Mouse (Mus musculus) G1E (cell line): Measurements from ENCODE around the gene Igfbpl1. TPM values are rescaled to one million over a fixed set of nuclear protein-coding genes. Genes with fewer than 3 reads are reported as not detected.

Experiments used
- ATAC-seq: 2 replicates; pipeline ENCODE4 v1.8.0; 2016; ENCODE audit warnings: mild to moderate bottlenecking; ENCODE audit not compliant: insufficient number of reproducible peaks, poor library complexity, low FRiP score, severe bottlenecking; ENCODE audit errors: extremely low read depth
- DNase-seq: peaks from one replicate; pipeline ENCODE4 v3.0.0; 2012; ENCODE audit warnings: low spot score
- H3K27me3 ChIP-seq: 2 replicates; pipeline ENCODE4 v1.6.1; 2012; ENCODE audit warnings: mild to moderate bottlenecking, low read length, inconsistent platforms; ENCODE audit not compliant: insufficient read depth
- H3K36me3 ChIP-seq: replicated peaks from 2 replicates; pipeline ENCODE3; 2012; ENCODE audit warnings: mild to moderate bottlenecking, inconsistent platforms
- H3K4me1 ChIP-seq: 2 replicates; pipeline ENCODE4 v1.6.1; 2012; ENCODE audit warnings: low read depth, low read length, inconsistent platforms, mixed read lengths; ENCODE audit not compliant: insufficient read depth
- H3K4me3 ChIP-seq: 2 replicates; pipeline ENCODE4 v1.5.1; 2012; ENCODE audit warnings: low read depth, mild to moderate bottlenecking, inconsistent platforms, low read length, moderate library complexity, mixed read lengths
- H3K9me3 ChIP-seq: replicated peaks from 2 replicates; pipeline ENCODE4 v1.6.1; 2012; ENCODE audit warnings: inconsistent platforms
- CTCF ChIP-seq: IDR thresholded peaks from 2 replicates; pipeline ENCODE4 v1.5.1; 2012; ENCODE audit warnings: low read depth, low read length, inconsistent platforms, mixed read lengths
- GATA1 ChIP-seq: IDR thresholded peaks from 2 replicates; pipeline ENCODE4 v1.6.1; 2012; ENCODE audit warnings: borderline replicate concordance, low read length, inconsistent platforms, mixed read lengths
- GATA2 ChIP-seq: IDR thresholded peaks from 2 replicates; pipeline ENCODE4 v1.6.1; 2012; ENCODE audit warnings: low read depth, low read length, inconsistent platforms, borderline replicate concordance
- POLR2AphosphoS5 ChIP-seq: IDR thresholded peaks from 2 replicates; pipeline ENCODE4 v1.6.1; 2012; ENCODE audit warnings: low read depth, low read length, inconsistent platforms; ENCODE audit not compliant: insufficient replicate concordance
- TAL1 ChIP-seq: conservative IDR thresholded peaks from 2 replicates; pipeline ENCODE4 v1.6.1; 2012; ENCODE audit warnings: low read depth, low read length, inconsistent platforms, mixed read lengths
- polyA plus RNA-seq: library from polyadenylated mRNA; stranded (reverse); fragments of >175 nt; gene quantifications from 2 replicates; pipeline ENCODE4 v1.2.3, GENCODE M21; 2012
- total RNA-seq, 2 experiments: library from RNA; stranded (forward) in 1 of 2; stranded (reverse) in 1 of 2; fragments of 200-1000 nt in 1 of 2; fragments of >200 nt in 1 of 2; fragmentation: Nextera tagmentation in 1 of 2; gene quantifications; 2 replicates each; pipeline ENCODE4 v1.2.3; 2014 to 2017

Igfbpl1 gene
- total RNA-seq (2014; fragmentation: Nextera tagmentation): not detected in 2 replicates
- 0.11 TPM in 1 of 2 replicates, not detected in the other for total RNA-seq (2017)
- polyA plus RNA-seq: not detected in 2 replicates

- Histone ChIP-seq H3K36me3 (no peaks in the 10 kb centered on the region), H3K9me3 (no peaks in the 10 kb centered on the region), H3K27me3 (peaks cover 11% of the 10 kb centered on the region), H3K4me1 (no peaks in the 10 kb centered on the region), H3K4me3 (no peak within 1 kb of the TSS)
- DNase-seq (no peak), ATAC-seq (no peak)
- no peak for TF ChIP-seq CTCF
- TF ChIP-seq GATA2: no peak
- no peak for TF ChIP-seq GATA1
- TF ChIP-seq TAL1: no peak
- TF ChIP-seq POLR2AphosphoS5: no peak
Measured at GRCm38 (mm10) chr4:45826275-45827040, at the start of gene Igfbpl1. Gene Igfbpl1, minus strand, starts transcription at chr4:45826923.

- peaks cover 9% of the 10 kb centered on the region for H3K9me3 ChIP-seq
- no peak overlapping the region for H3K4me3 ChIP-seq
- H3K36me3 ChIP-seq: no peaks in the 10 kb centered on the region
- TF ChIP-seq CTCF: no peak
- TF ChIP-seq GATA2: no peak
- no peak for TF ChIP-seq GATA1
- TF ChIP-seq POLR2AphosphoS5: no peak
- no peak for TF ChIP-seq TAL1
- ATAC-seq (no peak), DNase-seq (no peak)
- H3K4me1 ChIP-seq: no peaks in the 10 kb centered on the region
- no peaks in the 10 kb centered on the region for H3K27me3 ChIP-seq
Measured at GRCm38 (mm10) chr4:45872147-45872546, 45.4 kb upstream of the Igfbpl1 start.

- ATAC-seq: no peak
- TF ChIP-seq GATA1 (no peak), TAL1 (no peak), POLR2AphosphoS5 (no peak), GATA2 (no peak), CTCF (no peak)
Measured at GRCm38 (mm10) chr4:45869021-45869815, 42.5 kb upstream of the Igfbpl1 start.

GRCm38 (mm10) chr4:45867416-45867815, 40.7 kb upstream of the Igfbpl1 start:
- TF ChIP-seq GATA1 (no peak), TAL1 (no peak), POLR2AphosphoS5 (no peak), CTCF (no peak), GATA2 (no peak)
- Histone ChIP-seq H3K9me3 (no peaks in the 10 kb centered on the region), H3K4me3 (no peak overlapping the region), H3K4me1 (no peaks in the 10 kb centered on the region; the same call in 1 of the 2 replicates), H3K27me3 (no peaks in the 10 kb centered on the region), H3K36me3 (no peaks in the 10 kb centered on the region)
- DNase-seq: no peak
- no peak for ATAC-seq

More at GRCm38 (mm10) chr4:45869021-45869815, 42.5 kb upstream of the Igfbpl1 start:
- no peaks in the 10 kb centered on the region for H3K27me3 ChIP-seq
- no peaks in the 10 kb centered on the region for H3K9me3 ChIP-seq
- no peak for DNase-seq
- no peaks in the 10 kb centered on the region for H3K36me3 ChIP-seq
- H3K4me3 ChIP-seq: no peak overlapping the region
- no peaks in the 10 kb centered on the region for H3K4me1 ChIP-seq

GRCm38 (mm10) chr4:45861160-45861559, 34.4 kb upstream of the Igfbpl1 start:
- H3K9me3 ChIP-seq: no peaks in the 10 kb centered on the region
- no peak for ATAC-seq
- no peak for TF ChIP-seq TAL1
- TF ChIP-seq GATA2: no peak
- no peak for TF ChIP-seq GATA1
- TF ChIP-seq CTCF: no peak
- no peak for TF ChIP-seq POLR2AphosphoS5
- H3K36me3 ChIP-seq: no peaks in the 10 kb centered on the region
- no peaks in the 10 kb centered on the region for H3K27me3 ChIP-seq
- no peak overlapping the region for H3K4me3 ChIP-seq
- H3K4me1 ChIP-seq: no peaks in the 10 kb centered on the region; the same call in 1 of the 2 replicates
- no peak for DNase-seq

- DNase-seq (peak; percentile 37), ATAC-seq (no peak)
- TF ChIP-seq GATA1 (no peak), POLR2AphosphoS5 (no peak), CTCF (0 out of 2 replicates have a peak, but pooled peaks have one; percentile 48), TAL1 (no peak), GATA2 (no peak)
Measured at GRCm38 (mm10) chr4:45855803-45856424, 29.2 kb upstream of the Igfbpl1 start.

More at GRCm38 (mm10) chr4:45855803-45856424, 29.2 kb upstream of the Igfbpl1 start:
- no peaks in the 10 kb centered on the region for H3K9me3 ChIP-seq
- no peak overlapping the region for H3K4me3 ChIP-seq
- H3K36me3 ChIP-seq: no peaks in the 10 kb centered on the region
- H3K27me3 ChIP-seq: peaks cover 3% of the 10 kb centered on the region; the same call in 1 of the 2 replicates
- H3K4me1 ChIP-seq: no peaks in the 10 kb centered on the region
